Mouse (Mus musculus): ENCODE data around the gene Maff.

DNA sequence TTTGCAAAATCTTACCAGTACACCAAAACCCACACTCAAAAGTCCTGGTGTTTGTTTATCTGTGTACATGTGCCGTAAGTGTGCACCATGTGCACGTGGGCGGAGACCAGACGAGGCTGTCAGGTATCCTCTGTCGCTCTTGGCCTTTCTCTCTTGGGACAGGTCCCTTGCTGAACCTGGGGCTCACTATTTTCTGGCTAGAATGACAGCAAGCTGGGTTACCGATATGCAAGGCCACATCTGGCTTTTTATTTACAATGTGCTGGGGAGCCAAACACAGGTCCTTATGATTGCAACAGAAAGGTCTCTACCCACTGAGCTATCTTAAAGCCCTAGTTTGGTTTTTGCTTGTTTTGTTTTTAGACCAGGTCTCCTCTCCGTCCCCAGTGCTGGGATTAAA, 41.2 kb downstream of the Maff start:
- TF ChIP-seq CTCF (IDR thresholded peaks at IDR 0.05; ENCODE audit: control insufficient read depth, insufficient read depth, insufficient replicate concordance, low read depth, low read length) (no peak), POLR2A (IDR thresholded peaks at IDR 0.05; ENCODE audit: control insufficient read depth, low read depth, low read length) (no peak)
